Mouse (Mus musculus): ENCODE measurements at regions not wholly inside any gene's neighbourhood (a gene's known extent, or its start where the extent isn't known, plus 50 kb on each side); places are given as distances from the start of the nearest gene placed in this dataset.

- H3K4me3 ChIP-seq (ENCODE audit: low read depth, low read length), result no peak overlapping the region
- no peaks in the 10 kb centered on the region for H3K4me1 ChIP-seq (ENCODE audit: insufficient read depth)
- WGBS, result 49% methylated on average over 3 of the region's 3 CpGs
- no peak for ATAC-seq
- no peaks in the 10 kb centered on the region for H3K9me3 ChIP-seq (ENCODE audit: low read length)
- no peak overlapping the region for H3K9ac ChIP-seq
- H3K4me2 ChIP-seq (ENCODE audit: low read depth), result no peak overlapping the region
- H3K27me3 ChIP-seq (ENCODE audit: insufficient read depth, low read length), result no peaks in the 10 kb centered on the region
- H3K27ac ChIP-seq (ENCODE audit: low read depth, low read length), result no peak overlapping the region
- TF ChIP-seq CTCF (IDR thresholded peaks at IDR 0.05; ENCODE audit: low read depth), result no peak
- DNase-seq, result no peak
- no peaks in the 10 kb centered on the region for H3K36me3 ChIP-seq (ENCODE audit: insufficient read depth)
Observed at GRCm38 (mm10) chr6:6657928-6658500, 79.6 kb upstream of the Sem1 start.

- DNase-seq (no peak), ATAC-seq (peak; percentile 51; the same call in 1 of the 2 replicates)
- no peaks in the 10 kb centered on the region for H3K36me3 ChIP-seq (ENCODE audit: insufficient read depth)
- H3K4me2 ChIP-seq (ENCODE audit: low read depth), result no peak overlapping the region
- H3K9me3 ChIP-seq (ENCODE audit: low read length), result no peaks in the 10 kb centered on the region
- TF ChIP-seq CTCF (IDR thresholded peaks at IDR 0.05; ENCODE audit: low read depth), result no peak
- 36% methylated on average over 5 of the region's 5 CpGs for WGBS
- H3K4me3 ChIP-seq (ENCODE audit: low read depth, low read length), result no peak overlapping the region
- H3K9ac ChIP-seq, result no peak overlapping the region
- H3K4me1 ChIP-seq (ENCODE audit: insufficient read depth), result no peaks in the 10 kb centered on the region
- H3K27me3 ChIP-seq (ENCODE audit: insufficient read depth, low read length), result no peaks in the 10 kb centered on the region
- H3K27ac ChIP-seq (ENCODE audit: low read depth, low read length), result no peak overlapping the region
Observed at GRCm38 (mm10) chr6:6660072-6660471, 81.6 kb upstream of the Sem1 start.

- Histone ChIP-seq H3K4me3 (ENCODE audit: low read depth, low read length) (no peak overlapping the region), H3K4me1 (ENCODE audit: insufficient read depth) (no peaks in the 10 kb centered on the region), H3K9ac (no peak overlapping the region), H3K36me3 (ENCODE audit: insufficient read depth) (no peaks in the 10 kb centered on the region), H3K27me3 (ENCODE audit: insufficient read depth, low read length) (no peaks in the 10 kb centered on the region), H3K27ac (ENCODE audit: low read depth, low read length) (no peak overlapping the region), H3K9me3 (ENCODE audit: low read length) (no peaks in the 10 kb centered on the region), H3K4me2 (ENCODE audit: low read depth) (no peak overlapping the region)
- WGBS, result 67% methylated on average over 5 of the region's 5 CpGs
- ATAC-seq (no peak), DNase-seq (no peak)
- TF ChIP-seq CTCF (IDR thresholded peaks at IDR 0.05; ENCODE audit: low read depth), result no peak
Observed at GRCm38 (mm10) chr6:6666762-6667161, 88.3 kb upstream of the Sem1 start.

- Histone ChIP-seq H3K36me3 (ENCODE audit: insufficient read depth) (no peaks in the 10 kb centered on the region), H3K27me3 (ENCODE audit: insufficient read depth, low read length) (no peaks in the 10 kb centered on the region), H3K4me3 (ENCODE audit: low read depth, low read length) (no peak overlapping the region), H3K9ac (no peak overlapping the region), H3K4me2 (ENCODE audit: low read depth) (no peak overlapping the region), H3K27ac (ENCODE audit: low read depth, low read length) (no peak overlapping the region), H3K9me3 (ENCODE audit: low read length) (no peaks in the 10 kb centered on the region), H3K4me1 (ENCODE audit: insufficient read depth) (0 out of 2 replicates have a peak, but pooled peaks cover 3% of the 10 kb centered on the region)
- TF ChIP-seq CTCF (IDR thresholded peaks at IDR 0.05; ENCODE audit: low read depth), result no peak
- ATAC-seq (no peak), DNase-seq (no peak)
- 63% methylated on average over 5 of the region's 5 CpGs for WGBS
Observed at GRCm38 (mm10) chr6:6689241-6689640, 110.8 kb upstream of the Sem1 start.

- no peak for ATAC-seq
- H3K4me2 ChIP-seq (ENCODE audit: low read depth), result no peak overlapping the region
Observed at GRCm38 (mm10) chr6:6690188-6690587, 111.7 kb upstream of the Sem1 start.

GRCm38 (mm10) chr6:6692056-6692770, 113.8 kb upstream of the Sem1 start:
- no peak overlapping the region for H3K4me3 ChIP-seq (ENCODE audit: low read depth, low read length)
- WGBS, result 89% methylated on average over 8 of the region's 8 CpGs
- no peak for DNase-seq

More at GRCm38 (mm10) chr6:6690188-6690587, 111.7 kb upstream of the Sem1 start:
- H3K9ac ChIP-seq, result no peak overlapping the region
- no peaks in the 10 kb centered on the region for H3K9me3 ChIP-seq (ENCODE audit: low read length)
- TF ChIP-seq CTCF (IDR thresholded peaks at IDR 0.05; ENCODE audit: low read depth), result no peak
- H3K27ac ChIP-seq (ENCODE audit: low read depth, low read length), result no peak overlapping the region
- no peak overlapping the region for H3K4me3 ChIP-seq (ENCODE audit: low read depth, low read length)
- no peaks in the 10 kb centered on the region for H3K36me3 ChIP-seq (ENCODE audit: insufficient read depth)
- WGBS, result 66% methylated on average over 5 of the region's 5 CpGs
- H3K27me3 ChIP-seq (ENCODE audit: insufficient read depth, low read length), result no peaks in the 10 kb centered on the region
- H3K4me1 ChIP-seq (ENCODE audit: insufficient read depth), result 0 out of 2 replicates have a peak, but pooled peaks cover 3% of the 10 kb centered on the region
- no peak for DNase-seq

GRCm38 (mm10) chr6:6695742-6696430, 117.4 kb upstream of the Sem1 start:
- 25% methylated on average over 11 of the region's 11 CpGs for WGBS
- H3K4me1 ChIP-seq (ENCODE audit: insufficient read depth), result 0 out of 2 replicates have a peak, but pooled peaks cover 3% of the 10 kb centered on the region
- TF ChIP-seq CTCF (IDR thresholded peaks at IDR 0.05; ENCODE audit: low read depth), result no peak
- H3K27ac ChIP-seq (ENCODE audit: low read depth, low read length), result no peak overlapping the region
- H3K9me3 ChIP-seq (ENCODE audit: low read length), result no peaks in the 10 kb centered on the region
- no peaks in the 10 kb centered on the region for H3K27me3 ChIP-seq (ENCODE audit: insufficient read depth, low read length)
- peak; percentile 89 for ATAC-seq
- H3K36me3 ChIP-seq (ENCODE audit: insufficient read depth), result no peaks in the 10 kb centered on the region
- no peak overlapping the region for H3K9ac ChIP-seq
- H3K4me3 ChIP-seq (ENCODE audit: low read depth, low read length), result no peak overlapping the region
- peak; percentile 49 for DNase-seq
- no peak overlapping the region for H3K4me2 ChIP-seq (ENCODE audit: low read depth)

More at GRCm38 (mm10) chr6:6692056-6692770, 113.8 kb upstream of the Sem1 start:
- TF ChIP-seq CTCF (IDR thresholded peaks at IDR 0.05; ENCODE audit: low read depth), result no peak
- Histone ChIP-seq H3K4me1 (ENCODE audit: insufficient read depth) (0 out of 2 replicates have a peak, but pooled peaks cover 3% of the 10 kb centered on the region), H3K4me2 (ENCODE audit: low read depth) (no peak overlapping the region), H3K27me3 (ENCODE audit: insufficient read depth, low read length) (no peaks in the 10 kb centered on the region), H3K9me3 (ENCODE audit: low read length) (no peaks in the 10 kb centered on the region), H3K27ac (ENCODE audit: low read depth, low read length) (no peak overlapping the region), H3K36me3 (ENCODE audit: insufficient read depth) (no peaks in the 10 kb centered on the region), H3K9ac (no peak overlapping the region)
- ATAC-seq, result no peak

Measured in forebrain, postnatal 0 days (tissue).